Mouse (Mus musculus): Measurements from ENCODE around the gene Spats2l.

DNA sequence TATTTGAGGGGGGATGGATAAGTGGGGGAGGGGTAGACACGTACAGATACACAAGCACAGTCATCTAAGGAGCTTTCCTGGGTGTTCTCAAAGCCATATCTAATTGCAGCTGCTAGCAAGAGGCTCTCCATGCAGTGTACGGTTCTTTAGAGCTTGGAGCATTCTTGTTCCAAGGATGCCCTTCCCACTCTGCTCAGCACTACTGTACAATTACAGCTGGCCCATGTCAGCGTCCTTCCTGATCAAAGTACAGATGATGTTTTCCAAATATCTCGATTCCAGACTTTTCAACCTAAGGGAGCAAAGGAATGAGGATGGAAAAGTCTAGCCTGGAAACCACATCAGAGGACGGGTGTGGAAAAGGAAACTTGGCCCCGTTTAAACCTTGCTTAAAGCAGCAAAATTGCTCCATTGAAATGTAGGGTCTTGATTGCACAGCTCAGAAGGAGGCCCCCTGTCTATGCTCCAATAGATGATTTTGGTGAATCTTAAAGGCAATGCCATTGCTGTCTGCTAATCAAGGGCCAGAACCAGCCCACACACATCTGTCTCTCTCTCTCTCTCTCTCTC is 46.6 kb downstream of the Spats2l start:
- TF ChIP-seq CTCF (IDR thresholded peaks at IDR 0.05) (no peak), EP300 (IDR thresholded peaks at IDR 0.05) (no peak)
